Mouse (Mus musculus) C2C12 (cell line): ENCODE results near the gene Gucy1b2. TPM values are rescaled to one million over a fixed set of nuclear protein-coding genes. Genes with fewer than 3 reads are reported as not detected.

Experiments
- H3K27me3 ChIP-seq: one replicate; pipeline ENCODE4 v1.6.1; 2011; ENCODE audit not compliant: control insufficient read depth, insufficient read depth, insufficient read length
- H3K36me3 ChIP-seq: one replicate; pipeline ENCODE4 v1.6.1; 2011; ENCODE audit not compliant: control insufficient read depth, insufficient read depth
- H3K4me3 ChIP-seq: one replicate; pipeline ENCODE4 v1.5.1; 2011; ENCODE audit warnings: mild to moderate bottlenecking, control low read depth; ENCODE audit not compliant: poor library complexity, insufficient read depth, severe bottlenecking
- H3K79me2 ChIP-seq: one replicate; pipeline ENCODE4 v1.6.1; 2011; ENCODE audit not compliant: control insufficient read depth, insufficient read depth
- H3K79me3 ChIP-seq: one replicate; pipeline ENCODE4 v1.6.1; 2011; ENCODE audit warnings: low read depth, control low read depth
- H3ac ChIP-seq: one replicate; pipeline ENCODE3; 2011; ENCODE audit warnings: low read depth; ENCODE audit not compliant: control insufficient read depth, insufficient read length
- CEBPB ChIP-seq: IDR thresholded peaks from one replicate; pipeline ENCODE4 v1.6.1; 2011; ENCODE audit warnings: low read depth, mild to moderate bottlenecking, control low read depth, moderate library complexity
- CTCF ChIP-seq: IDR thresholded peaks from one replicate; pipeline ENCODE4 v1.5.1; 2011; ENCODE audit not compliant: control insufficient read depth, insufficient read depth, insufficient read length
- FOSL1 ChIP-seq: IDR thresholded peaks from one replicate; pipeline ENCODE4 v1.8.0; 2011; ENCODE audit warnings: mild to moderate bottlenecking, low read length; ENCODE audit not compliant: poor library complexity, insufficient read depth, severe bottlenecking
- MAX ChIP-seq: IDR thresholded peaks from one replicate; pipeline ENCODE4 v1.6.1; 2011; ENCODE audit warnings: mild to moderate bottlenecking, control low read depth
- MYOD1 ChIP-seq: IDR thresholded peaks from one replicate; pipeline ENCODE4 v1.6.1; 2011; ENCODE audit warnings: low read depth; ENCODE audit not compliant: control insufficient read depth, insufficient read length
- MYOG ChIP-seq: IDR thresholded peaks from one replicate; pipeline ENCODE4 v1.6.1; 2011; ENCODE audit not compliant: control insufficient read depth, insufficient read length; ENCODE audit errors: extremely low read depth
- USF1 ChIP-seq: IDR thresholded peaks from one replicate; pipeline ENCODE4 v1.6.1; 2011; ENCODE audit warnings: low read depth, mild to moderate bottlenecking, control low read depth, moderate library complexity
- long read RNA-seq, 2 experiments: library from polyadenylated mRNA; unstranded; transcript quantifications; one replicate each; pipeline ENCODE4 v2.0.0; 2019 to 2020
- polyA plus RNA-seq: library from polyadenylated mRNA; unstranded; fragments of >200 nt; fragmentation: generic; extraction: Trizol; gene quantifications from one replicate; pipeline ENCODE4 v1.2.1, GENCODE M21; 2012; ENCODE audit warnings: missing spikeins

Gucy1b2 gene
- not detected for polyA plus RNA-seq
- long read RNA-seq, experiment 1 = 0 reads
- long read RNA-seq, experiment 2 = 0 reads

GRCm38 (mm10) chr14:62456239-62456747 lies at the start of gene Gucy1b2:
Gene Gucy1b2, minus strand, starts transcription at chr14:62456289.
- no peak within 1 kb of the TSS for H3ac ChIP-seq
- H3K4me3 ChIP-seq = no peak within 1 kb of the TSS
- no peak for TF ChIP-seq CTCF
- TF ChIP-seq CEBPB = no peak
- no peak for TF ChIP-seq MYOD1
- TF ChIP-seq MAX = no peak
- TF ChIP-seq USF1 = no peak
- TF ChIP-seq MYOG = no peak
- H3K27me3 ChIP-seq = peaks cover 21% of the 10 kb centered on the region
- no peaks in the 10 kb centered on the region for H3K79me3 ChIP-seq
- no peaks in the 10 kb centered on the region for H3K79me2 ChIP-seq
- H3K36me3 ChIP-seq = no peaks in the 10 kb centered on the region

- TF ChIP-seq CEBPB (no peak), MYOG (no peak), USF1 (no peak), MYOD1 (no peak), FOSL1 (no peak), CTCF (no peak), MAX (no peak)
- H3K79me2 ChIP-seq = no peaks in the 10 kb centered on the region
Measured at GRCm38 (mm10) chr14:62497391-62497790, 41.3 kb upstream of the Gucy1b2 start.

GRCm38 (mm10) chr14:62496501-62496900 lies 40.4 kb upstream of the Gucy1b2 start:
- Histone ChIP-seq H3K79me2 (no peaks in the 10 kb centered on the region), H3K79me3 (no peaks in the 10 kb centered on the region)
- no peak for TF ChIP-seq FOSL1
- no peak for TF ChIP-seq MYOG

More at GRCm38 (mm10) chr14:62497391-62497790, 41.3 kb upstream of the Gucy1b2 start:
- H3ac ChIP-seq = no peak overlapping the region
- no peak overlapping the region for H3K4me3 ChIP-seq
- H3K36me3 ChIP-seq = no peaks in the 10 kb centered on the region
- no peaks in the 10 kb centered on the region for H3K79me3 ChIP-seq
- peaks cover 3% of the 10 kb centered on the region for H3K27me3 ChIP-seq

GRCm38 (mm10) chr14:62493456-62493855 lies 37.4 kb upstream of the Gucy1b2 start:
- Histone ChIP-seq H3K36me3 (no peaks in the 10 kb centered on the region), H3K27me3 (peaks cover 9% of the 10 kb centered on the region), H3ac (no peak overlapping the region), H3K79me2 (no peaks in the 10 kb centered on the region), H3K79me3 (no peaks in the 10 kb centered on the region), H3K4me3 (no peak overlapping the region)
- no peak for TF ChIP-seq CTCF
- no peak for TF ChIP-seq MAX

More at GRCm38 (mm10) chr14:62496501-62496900, 40.4 kb upstream of the Gucy1b2 start:
- Histone ChIP-seq H3K27me3 (peaks cover 3% of the 10 kb centered on the region), H3K4me3 (no peak overlapping the region), H3ac (no peak overlapping the region), H3K36me3 (no peaks in the 10 kb centered on the region)

- H3K36me3 ChIP-seq = no peaks in the 10 kb centered on the region
- no peak overlapping the region for H3K4me3 ChIP-seq
- no peak overlapping the region for H3ac ChIP-seq
- H3K27me3 ChIP-seq = peaks cover 6% of the 10 kb centered on the region
- no peaks in the 10 kb centered on the region for H3K79me2 ChIP-seq
- H3K79me3 ChIP-seq = no peaks in the 10 kb centered on the region
- peak; percentile 66 for TF ChIP-seq CTCF
- TF ChIP-seq MYOG = no peak
Measured at GRCm38 (mm10) chr14:62492196-62492850, 36.2 kb upstream of the Gucy1b2 start.

GRCm38 (mm10) chr14:62488270-62488669 lies 32.2 kb upstream of the Gucy1b2 start:
- TF ChIP-seq MYOG (no peak), CEBPB (no peak)
- H3K79me3 ChIP-seq = no peaks in the 10 kb centered on the region
- no peaks in the 10 kb centered on the region for H3K79me2 ChIP-seq
- peaks cover 6% of the 10 kb centered on the region for H3K27me3 ChIP-seq
- H3ac ChIP-seq = no peak overlapping the region
- no peaks in the 10 kb centered on the region for H3K36me3 ChIP-seq
- no peak overlapping the region for H3K4me3 ChIP-seq
